Mouse (Mus musculus): ENCODE measurements around the gene Gckr.
"Not testable (repeated sequence)": the region's sequence is repeated elsewhere in the genome, so short reads cannot be mapped to it uniquely, and the experiment has no call there.

The Gckr gene

DNA sequence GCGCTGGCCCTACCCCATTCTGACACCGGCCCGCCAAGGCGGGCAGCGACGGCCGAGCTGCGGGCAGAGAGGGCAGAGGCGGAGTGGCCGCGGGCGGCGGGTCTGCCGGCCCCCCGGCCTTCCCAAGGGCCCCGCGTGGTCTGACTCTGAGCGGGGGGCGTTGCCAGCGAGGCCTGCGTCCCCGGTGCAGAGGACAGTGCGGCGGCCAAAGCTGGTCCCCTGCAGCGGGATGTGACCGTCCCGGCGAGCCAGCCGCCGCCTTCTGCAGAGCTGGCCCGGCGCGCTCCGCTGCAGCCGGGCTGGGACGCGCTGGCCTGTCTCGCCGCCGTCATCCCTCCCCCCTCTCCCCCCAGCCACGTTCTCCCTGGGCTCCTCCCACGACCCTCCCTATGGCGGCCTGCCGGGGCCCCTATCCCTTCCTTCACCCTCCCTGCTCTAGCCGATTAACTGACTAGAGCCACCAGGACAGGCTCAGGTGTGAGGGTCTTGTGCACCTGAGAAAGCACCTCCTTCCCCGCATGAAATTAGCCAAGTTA, 1.6 kb upstream of the Gckr start, which contains the start of gene Fndc4:
Fndc4 (minus strand) TSS at position 475 of the 536 bp plus-strand sequence.
- peak; percentile 69 for DNase-seq (ENCODE audit: low spot score)

DNA sequence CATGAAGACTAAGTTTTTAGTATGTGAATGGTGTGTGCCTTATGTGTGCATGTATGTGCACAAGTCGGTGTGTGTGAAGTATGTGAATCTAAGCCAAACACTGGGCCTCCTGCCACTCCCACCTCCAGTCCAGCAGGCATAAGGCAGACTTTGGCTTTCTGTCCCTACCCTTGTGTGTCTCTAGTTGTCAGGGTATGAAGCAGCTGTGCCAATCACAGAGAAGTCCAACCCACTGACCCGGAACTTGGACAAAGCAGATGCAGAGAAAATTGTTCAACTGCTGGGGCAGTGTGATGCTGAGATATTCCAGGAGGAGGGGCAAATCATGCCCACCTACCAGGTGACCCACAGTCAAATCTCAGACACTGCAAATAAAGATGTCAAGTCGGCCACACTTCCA, 738 bp downstream of the Gckr start:
- no peak for DNase-seq (ENCODE audit: low spot score)

DNA sequence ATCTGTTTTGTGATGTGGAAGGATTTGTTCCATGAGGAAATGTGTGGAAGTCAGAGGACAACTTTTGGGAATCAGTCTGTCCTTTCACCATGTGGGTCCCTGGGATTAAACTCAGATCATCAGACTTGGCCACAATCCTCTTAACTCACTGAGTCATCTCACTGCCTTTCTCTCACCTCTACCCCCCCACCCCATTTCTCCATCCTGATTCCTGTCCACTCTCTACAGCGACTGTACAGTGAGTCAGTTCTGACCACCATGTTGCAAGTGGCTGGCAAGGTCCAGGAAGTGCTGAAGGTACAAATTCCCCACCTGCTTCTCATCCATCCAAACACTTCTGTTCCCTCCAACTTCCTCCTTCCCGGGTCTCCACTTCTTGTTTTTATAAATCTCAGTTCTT, 1.2 kb downstream of the Gckr start:
- DNase-seq (ENCODE audit: low spot score), result no peak

DNA sequence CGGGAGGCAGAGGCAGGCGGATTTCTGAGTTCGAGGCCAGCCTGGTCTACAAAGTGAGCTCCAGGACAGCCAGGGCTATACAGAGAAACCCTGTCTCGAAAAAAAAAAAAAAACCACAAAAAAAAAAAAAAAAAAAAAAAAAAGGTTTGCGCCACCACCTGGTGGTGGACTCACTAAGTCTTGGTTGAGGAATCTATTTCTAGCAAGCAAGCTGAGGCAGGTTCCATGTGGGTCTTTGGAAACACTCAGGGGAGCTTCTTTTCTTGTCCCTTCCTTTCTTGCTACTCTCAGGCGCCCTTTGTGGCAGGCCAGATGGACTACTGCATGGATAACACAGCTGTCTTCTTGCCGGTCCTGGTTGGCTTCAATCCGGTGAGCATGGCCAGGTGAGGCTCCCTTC, 4.6 kb downstream of the Gckr start:
- DNase-seq (ENCODE audit: low spot score), result no peak

- DNase-seq (ENCODE audit: low spot score), result no peak
These were observed 5.8 kb downstream of the Gckr start for GRCm38 (mm10) chr5:31303093-31303492.

GRCm38 (mm10) chr5:31312806-31313205, 15.6 kb downstream of the Gckr start:
- no peak for DNase-seq (ENCODE audit: low spot score)

- DNase-seq (ENCODE audit: low spot score), result no peak
These were observed 25.5 kb downstream of the Gckr start for GRCm38 (mm10) chr5:31322776-31323175.

GRCm38 (mm10) chr5:31324085-31324484, 26.8 kb downstream of the Gckr start:
- DNase-seq (ENCODE audit: low spot score), result no peak

- DNase-seq (ENCODE audit: low spot score), result peak; percentile 45
These were observed 29.6 kb downstream of the Gckr start for GRCm38 (mm10) chr5:31326850-31327249.

- peak; percentile 81 for DNase-seq (ENCODE audit: low spot score)
These were observed 31.0 kb downstream of the Gckr start for GRCm38 (mm10) chr5:31328255-31328654.

DNA sequence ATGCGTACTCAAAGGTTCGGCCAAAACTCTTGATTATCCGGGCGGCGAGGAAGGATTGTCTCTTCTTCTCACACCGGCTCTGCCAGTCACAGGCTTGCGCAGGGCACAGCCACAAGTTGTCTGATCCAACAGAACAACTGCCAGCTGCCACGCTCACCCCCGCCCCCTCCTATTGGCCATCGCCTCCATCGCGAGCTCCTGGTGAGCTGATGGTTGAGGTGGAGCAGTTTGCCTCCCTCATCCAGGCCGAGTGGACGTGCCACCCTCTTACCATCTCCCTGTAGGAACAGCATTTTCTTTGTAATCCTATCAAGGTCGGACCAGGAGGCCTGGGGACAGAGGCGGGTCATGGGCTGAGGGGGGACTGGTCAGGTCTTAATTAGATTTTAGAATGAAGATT, 60.3 kb downstream of the Gckr start:
- not testable (repeated sequence) for DNase-seq (ENCODE audit: low spot score)

GRCm38 (mm10) chr5:31360955-31361354, 63.7 kb downstream of the Gckr start:
- DNase-seq (ENCODE audit: low spot score), result no peak
